Mouse (Mus musculus): ENCODE results near the gene Gm8108.
A peak's percentile ranks its signal among the peaks of the same experiment; 100 is the strongest.
"Not testable (repeated sequence)": the region's sequence is repeated elsewhere in the genome, so short reads cannot be mapped to it uniquely, and the experiment has no call there.

Gm8108 gene

GRCm38 (mm10) chr14:4110426-4110825, at the start of gene Gm8108:
Gene Gm8108 (plus strand): TSS chr14:4110526.
- DNase-seq = not testable (repeated sequence)

- DNase-seq = not testable (repeated sequence)
Observed at GRCm38 (mm10) chr14:4083820-4084219, 26.5 kb upstream of the Gm8108 start, which contains the start of gene Gm3115. Gene Gm3115 (plus strand): TSS chr14:4084120.

GRCm38 (mm10) chr14:4141646-4142045, 31.3 kb downstream of the Gm8108 start:
- not testable (repeated sequence) for DNase-seq

GRCm38 (mm10) chr14:4164730-4165129, 54.4 kb downstream of the Gm8108 start, which contains the start of gene Gm3127:
Gene Gm3127 (plus strand): TSS chr14:4165030.
- DNase-seq = not testable (repeated sequence)

GRCm38 (mm10) chr14:4182030-4182429, 71.7 kb downstream of the Gm8108 start:
- DNase-seq = peak; percentile 3

Data from right cerebral cortex, postnatal 25 days (tissue).